Mouse (Mus musculus): ENCODE measurements around the gene Gfod1.

- TF ChIP-seq CTCF (conservative IDR thresholded peaks at IDR 0.05; ENCODE audit: low read length), result no peak
- TF ChIP-seq POU5F1 (IDR thresholded peaks at IDR 0.05; ENCODE audit: borderline replicate concordance, low read length), result no peak
Observed at GRCm38 (mm10) chr13:43350489-43351169, 46.7 kb upstream of the Gfod1 start.
